Mouse (Mus musculus): ENCODE measurements at regions not wholly inside any gene's neighbourhood (a gene's known extent, or its start where the extent isn't known, plus 50 kb on each side); places are given as distances from the start of the nearest gene placed in this dataset.

DNA sequence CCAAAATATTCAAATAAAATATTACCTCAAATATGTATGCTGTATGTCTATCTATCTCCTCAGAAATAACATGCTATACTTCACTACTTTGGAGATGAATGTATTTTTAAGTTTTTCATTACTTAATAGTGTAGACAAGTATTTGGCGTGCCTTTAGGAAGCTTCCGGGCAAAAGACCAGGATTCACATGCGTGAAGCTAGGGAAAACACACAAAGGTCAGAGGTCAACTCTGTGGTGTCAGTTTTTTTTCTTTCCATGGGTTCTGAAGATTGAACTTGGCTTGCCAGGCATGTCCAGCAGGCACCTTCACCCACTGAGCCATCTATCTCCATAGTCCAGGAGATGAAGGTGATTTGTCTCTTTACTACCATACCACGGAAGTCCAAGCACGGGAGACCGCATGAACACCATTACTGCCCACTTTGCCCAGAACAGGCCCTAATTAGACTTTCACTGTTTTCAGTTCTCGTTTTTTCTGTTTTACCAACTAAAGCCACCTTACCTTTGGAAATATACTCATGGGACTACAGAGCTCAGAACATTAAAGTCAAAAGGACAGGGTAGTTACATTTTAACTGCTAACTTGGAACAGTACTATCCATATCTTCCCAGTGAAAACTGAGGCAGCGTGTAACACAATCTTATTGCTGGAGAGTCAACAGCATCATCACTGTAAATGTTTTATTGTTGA is 76.9 kb upstream of the Ak4 start:
- in situ Hi-C loops (cut with MseI, MboI): no loop called here

DNA sequence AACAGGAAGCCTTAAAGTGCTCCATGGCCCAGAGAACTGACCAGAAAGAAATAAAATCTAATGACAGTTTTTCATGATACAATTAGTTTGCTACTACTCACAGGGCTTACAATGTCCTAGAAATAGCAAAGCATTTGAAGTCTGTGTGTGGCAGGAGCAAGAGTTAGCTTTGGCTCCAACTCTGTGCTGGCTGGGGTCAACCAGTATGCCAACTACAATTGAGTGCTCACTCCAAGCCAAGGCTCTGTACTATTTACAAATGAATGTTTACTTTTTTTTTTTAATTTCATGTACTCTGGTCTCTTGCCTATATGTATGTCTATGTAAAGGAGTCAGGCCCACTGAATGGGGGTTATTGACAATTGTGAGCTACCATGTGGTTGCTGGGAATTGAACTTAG is 75.7 kb upstream of the Jak1 start:
- in situ Hi-C loops (cut with MseI, MboI): no loop called here

DNA sequence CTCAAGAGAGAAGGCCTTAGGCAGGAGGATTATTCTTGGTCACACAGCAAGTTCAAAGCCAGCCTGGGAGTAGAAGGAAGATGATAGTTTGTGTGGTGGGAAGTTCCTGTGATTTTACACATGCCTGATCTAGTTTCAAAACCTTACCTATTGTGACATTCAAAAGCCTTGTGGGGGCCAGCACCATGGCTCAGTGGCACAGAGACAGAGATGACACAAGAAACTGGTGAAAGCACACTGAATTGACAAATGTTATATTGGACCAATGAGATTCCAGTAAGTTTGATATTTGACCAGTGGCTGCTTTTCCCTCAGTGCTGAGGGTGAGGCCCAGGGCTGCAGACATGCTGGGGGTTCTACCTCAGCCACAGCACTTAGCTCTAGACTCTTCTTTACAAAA is 73.1 kb upstream of the Jak1 start:
- in situ Hi-C loops (cut with MseI, MboI): no loop called here

DNA sequence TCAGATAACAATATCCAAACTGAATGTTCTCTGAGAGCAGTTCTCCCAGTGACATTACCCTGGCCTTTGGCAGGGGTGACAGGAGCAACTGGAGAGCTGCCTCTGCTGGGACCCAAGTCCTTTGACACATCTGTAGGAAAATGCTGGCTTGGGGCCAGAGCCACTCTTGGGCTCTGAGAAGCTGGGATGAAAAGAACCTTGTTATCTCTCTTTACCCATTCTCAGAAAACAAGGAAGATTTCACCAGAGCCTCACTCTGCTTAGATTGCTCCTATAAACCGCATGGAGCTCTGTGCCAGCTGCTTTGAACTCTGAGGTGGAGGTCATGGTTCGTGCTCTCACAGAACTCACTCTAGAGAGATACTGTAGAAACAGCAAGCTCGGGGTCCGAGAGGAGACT is 71.7 kb upstream of the Jak1 start:
- in situ Hi-C loops (cut with MseI, MboI): no loop called here

DNA sequence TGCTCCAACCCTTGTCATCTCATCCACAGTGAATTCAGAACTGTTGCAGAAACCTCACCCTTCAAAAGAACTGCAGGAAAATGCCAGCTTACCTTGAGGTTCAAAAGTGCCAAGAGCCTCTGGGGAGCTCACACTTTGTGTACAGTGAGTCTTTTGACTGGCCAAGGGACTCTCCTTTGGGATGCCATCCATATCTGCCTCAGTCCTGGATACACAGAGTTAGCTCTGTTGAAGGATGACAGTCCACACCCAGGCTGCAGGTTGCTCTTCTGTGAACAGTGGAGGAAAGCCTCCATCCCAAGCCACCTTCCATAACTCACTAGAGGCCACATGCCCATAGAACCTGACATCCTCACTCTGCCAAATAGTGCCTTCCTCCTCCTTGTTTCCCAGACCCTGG is 71.3 kb upstream of the Jak1 start:
- in situ Hi-C loops (cut with MseI, MboI): no loop called here

DNA sequence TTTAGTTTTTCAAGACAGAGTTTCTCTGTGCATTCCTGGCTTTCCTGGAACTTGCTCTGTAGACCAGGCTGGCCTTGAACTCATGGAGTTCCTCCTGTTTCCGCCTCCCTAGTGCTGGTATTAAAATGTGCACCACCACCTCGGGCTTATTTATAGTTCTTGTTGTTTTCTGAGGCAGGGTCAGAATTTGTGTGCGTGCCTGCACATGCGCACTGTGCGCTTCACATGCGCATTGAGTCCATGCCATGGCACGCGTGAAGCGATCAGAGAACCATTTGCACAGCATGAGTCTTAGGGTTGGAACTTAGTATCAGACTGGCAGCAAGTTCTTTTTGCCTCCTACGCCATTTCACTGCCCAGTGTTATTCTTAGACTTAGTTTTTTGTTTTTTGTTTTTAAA is 68.8 kb upstream of the Jak1 start:
- in situ Hi-C loops (cut with MseI, MboI): no loop called here

DNA sequence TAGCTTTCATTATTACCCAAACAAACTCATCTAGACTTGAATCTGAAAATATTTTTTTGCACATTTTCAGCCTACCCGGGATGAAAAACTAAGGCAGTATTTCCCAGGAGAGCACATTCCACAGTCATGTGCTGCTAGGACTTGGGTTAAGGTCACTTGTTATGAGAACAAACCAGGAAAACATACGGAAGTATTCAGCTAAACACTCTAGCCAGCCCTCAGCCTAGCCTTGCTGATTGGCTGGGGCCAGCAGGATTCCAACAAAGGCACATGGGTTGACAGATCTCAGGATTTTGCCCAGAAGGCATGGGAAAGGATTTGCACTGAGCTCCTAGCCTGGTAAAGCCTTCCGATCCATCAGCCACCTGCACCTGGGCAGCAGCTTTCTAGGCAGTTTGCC is 68.0 kb upstream of the Jak1 start:
- in situ Hi-C loops (cut with MseI, MboI): no loop called here

DNA sequence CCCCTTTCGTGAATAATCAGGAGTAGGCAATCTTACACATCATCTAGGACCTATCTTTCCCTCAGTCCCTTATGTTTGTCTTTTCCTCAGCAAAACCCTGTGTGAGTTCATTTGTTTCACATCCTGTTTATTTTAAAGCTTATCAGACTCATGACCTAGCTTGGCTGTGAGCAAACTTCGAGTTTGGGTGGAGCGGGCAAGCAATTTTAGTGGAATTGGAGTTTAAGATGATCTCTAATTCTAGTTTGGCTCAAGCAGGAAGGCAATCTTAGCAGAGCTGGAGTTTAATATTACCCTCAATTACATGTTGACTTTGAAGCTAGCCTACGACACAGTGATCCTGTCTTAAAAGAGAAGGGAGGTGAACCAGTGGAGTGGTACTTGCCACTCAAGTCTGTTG is 66.1 kb upstream of the Jak1 start:
- in situ Hi-C loops (cut with MseI, MboI): no loop called here

DNA sequence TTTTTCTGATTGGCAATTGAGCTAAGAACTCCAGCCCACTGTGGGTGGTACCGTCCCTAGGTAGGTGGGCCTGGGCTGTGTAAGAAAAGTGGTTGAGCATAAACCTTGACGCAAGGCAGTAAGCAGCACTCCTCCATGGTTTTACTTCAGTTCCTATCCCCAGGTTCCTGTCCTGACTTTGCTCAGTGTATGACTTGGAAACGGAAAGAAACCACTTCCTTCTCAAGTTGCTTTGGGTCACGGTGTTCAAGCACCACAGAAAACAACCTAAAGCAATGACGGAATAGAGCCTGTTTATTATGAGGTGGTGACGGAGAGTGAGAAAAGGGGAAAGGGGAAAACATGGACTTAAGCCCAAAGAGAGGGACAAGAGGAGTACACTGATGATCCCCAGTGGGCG is 64.0 kb upstream of the Jak1 start:
- in situ Hi-C loops (cut with MseI, MboI): loop anchor here in 1 of 2 experiments (10.0 kb wide), 1 partner anchor 164 kb away; no protein-coding TSS in a partner anchor

DNA sequence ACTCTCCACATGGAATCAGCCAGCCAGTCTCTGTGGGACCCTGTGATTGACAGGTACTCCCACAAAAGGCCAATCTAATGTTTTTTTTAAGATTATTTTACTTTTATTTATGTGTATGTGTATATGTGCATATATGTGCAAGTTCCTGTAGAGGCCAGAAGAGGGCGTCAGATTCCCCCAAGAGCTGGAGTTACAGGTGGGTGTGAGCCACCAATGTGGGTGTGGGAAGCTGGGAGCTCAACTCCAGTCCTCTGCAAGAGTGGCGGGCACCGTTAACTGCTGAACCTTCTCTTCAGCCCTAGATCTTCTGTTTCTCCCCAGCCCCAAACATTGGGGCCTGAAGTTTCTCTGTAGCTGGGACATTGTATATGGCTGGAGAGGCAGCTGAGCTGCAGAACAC is 61.0 kb upstream of the Jak1 start:
- in situ Hi-C loops (cut with MseI, MboI): loop anchor here in 1 of 2 experiments (10.0 kb wide), 1 partner anchor 161 kb away; no protein-coding TSS in a partner anchor

DNA sequence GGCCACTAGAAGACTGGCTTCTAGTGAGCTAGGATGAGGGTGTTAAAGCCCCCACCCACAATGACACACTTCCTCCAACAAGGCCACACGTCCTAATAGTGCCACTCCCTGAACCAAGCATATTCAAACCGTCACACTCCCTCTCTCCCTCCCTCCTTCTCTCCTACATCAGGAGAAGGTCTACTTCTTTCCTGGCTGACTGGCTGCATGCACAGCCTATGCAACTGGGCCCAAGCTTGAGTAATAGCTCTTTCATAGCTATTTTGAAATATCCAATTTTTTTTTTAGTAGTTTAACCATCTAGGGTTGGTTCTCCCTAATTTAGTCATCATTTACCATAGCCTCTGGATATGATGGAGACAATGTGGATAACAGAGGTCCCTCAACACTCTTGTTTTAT is 56.6 kb upstream of the Jak1 start:
- in situ Hi-C loops (cut with MseI, MboI): loop anchor here (5.0 to 10.0 kb wide), 2 partner anchors 149 to 157 kb away; no protein-coding TSS in a partner anchor

DNA sequence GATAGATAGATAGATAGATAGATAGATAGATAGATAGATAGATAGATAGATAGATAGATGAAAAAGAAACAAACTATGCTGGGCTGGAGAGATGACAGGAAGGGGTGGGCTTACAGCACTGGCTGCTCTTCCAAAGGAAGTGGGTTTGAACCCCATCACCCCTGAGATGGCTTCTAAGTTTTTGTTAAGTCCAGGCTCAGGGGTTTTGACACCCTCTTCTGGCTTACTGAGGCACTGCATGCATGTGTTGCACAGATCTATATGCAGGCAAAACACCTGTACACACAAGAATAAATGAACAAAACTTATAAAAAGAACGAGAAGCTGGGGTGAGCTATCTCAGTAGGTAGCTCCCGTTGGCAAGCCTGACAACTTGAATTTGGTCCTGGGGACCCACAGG is 55.5 kb upstream of the Jak1 start:
- in situ Hi-C loops (cut with MseI, MboI): loop anchor here (5.0 to 10.0 kb wide), 2 partner anchors 148 to 156 kb away; no protein-coding TSS in a partner anchor

DNA sequence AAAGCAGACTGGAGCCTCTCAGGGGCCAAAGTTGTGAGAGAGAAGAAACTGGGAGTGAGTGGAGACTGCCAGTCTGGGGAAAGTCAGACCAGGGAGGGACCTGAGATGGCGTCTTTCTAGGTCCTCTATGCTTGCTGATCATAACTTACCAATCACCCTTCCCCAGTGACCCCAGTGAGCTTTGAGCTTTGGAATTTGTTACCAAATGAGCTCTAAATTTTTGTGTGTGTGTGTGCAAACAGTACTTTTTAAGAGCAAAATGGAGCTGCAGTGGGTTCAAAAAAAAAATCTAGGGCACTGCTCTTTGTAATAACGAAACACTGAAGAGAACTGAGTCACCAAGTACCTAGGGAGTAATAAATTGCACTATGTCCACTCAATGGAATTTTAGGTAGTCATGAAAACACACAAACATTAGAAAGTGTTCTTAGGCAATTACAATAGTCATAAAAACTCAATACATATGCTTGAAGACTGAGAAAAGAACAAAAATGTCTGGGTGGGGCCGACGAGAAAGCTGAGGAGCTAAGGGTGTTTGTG is 54.7 kb upstream of the Jak1 start:
- in situ Hi-C loops (cut with MseI, MboI): loop anchor here (5.0 to 10.0 kb wide), 2 partner anchors 147 to 155 kb away; no protein-coding TSS in a partner anchor

DNA sequence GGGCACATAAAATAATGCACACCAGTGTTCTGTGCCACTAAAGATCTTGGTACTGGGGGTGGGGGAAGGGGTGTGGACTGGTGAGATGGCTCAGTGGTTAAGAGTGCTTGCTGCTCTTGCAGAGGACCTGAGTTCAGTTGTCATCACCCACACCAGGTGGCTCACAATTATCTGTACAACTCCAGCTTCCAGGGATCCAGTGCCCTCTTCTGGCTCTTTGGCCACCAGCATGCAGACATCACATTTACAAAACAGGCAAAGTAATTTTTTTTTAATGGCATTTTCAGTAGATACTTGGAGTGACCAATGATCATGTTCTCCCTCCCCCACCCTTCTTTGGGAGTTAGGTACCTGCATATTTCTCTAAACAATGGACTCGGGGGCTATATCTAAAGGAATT is 53.8 kb upstream of the Jak1 start:
- in situ Hi-C loops (cut with MseI, MboI): no loop called here

DNA sequence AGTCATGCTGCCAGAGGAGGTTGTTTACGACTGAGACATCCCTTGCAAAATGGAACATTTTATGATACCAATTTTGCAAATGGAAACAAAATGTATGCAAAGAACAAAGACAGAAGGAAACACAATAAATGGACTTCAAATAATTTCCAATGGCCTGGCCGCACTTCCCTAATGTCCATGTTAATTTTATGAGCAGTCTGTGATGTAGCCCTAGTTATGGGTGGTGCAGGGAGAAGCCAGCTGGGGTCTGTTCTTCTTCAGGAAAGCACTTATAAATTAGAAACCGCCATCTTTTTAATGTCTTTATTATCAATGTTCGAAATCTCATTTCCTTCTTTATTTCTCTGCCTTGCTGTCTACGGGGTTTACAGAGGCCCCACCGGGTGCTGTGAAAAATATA is 51.0 kb upstream of the Jak1 start:
- in situ Hi-C loops (cut with MseI, MboI): no loop called here
